Mouse (Mus musculus): ENCODE results near the gene Hoxa11.

DNA sequence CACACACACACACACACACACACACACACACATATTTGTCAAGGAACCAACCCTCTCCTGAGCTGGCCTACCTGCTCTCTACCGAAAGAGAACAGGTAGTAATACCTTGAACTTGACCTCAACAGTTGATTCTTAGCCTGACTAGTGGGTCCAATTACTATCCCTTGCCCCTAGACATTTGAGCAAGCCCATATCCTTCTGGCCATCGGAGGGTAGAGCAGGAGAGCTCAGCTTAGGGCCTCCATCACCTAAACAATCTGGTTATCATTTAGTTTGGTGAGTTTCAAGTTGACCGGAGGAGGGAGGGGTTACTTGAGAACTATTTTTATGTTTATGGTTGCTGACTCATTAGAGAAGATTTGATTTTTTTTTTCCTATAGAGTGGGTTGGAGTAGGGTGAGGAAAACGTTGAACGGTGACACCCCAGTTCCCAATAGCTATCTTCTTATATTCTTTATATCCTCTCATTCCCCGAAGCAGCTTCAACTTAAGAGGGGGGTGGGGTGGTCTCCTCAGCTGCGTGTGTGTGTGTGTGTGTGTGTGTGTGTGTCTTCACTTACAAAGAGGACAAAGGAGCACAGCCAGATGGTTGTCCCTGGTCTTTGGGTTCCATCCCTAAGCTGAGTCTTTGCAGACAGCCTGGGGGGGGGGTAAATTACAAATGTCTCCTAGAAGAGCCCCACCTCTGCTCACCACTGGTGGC, 5.7 kb upstream of the Hoxa11 start:
- no peak for TF ChIP-seq CTCF (conservative IDR thresholded peaks at IDR 0.05; ENCODE audit: low read length)
- TF ChIP-seq NANOG (IDR thresholded peaks at IDR 0.05; ENCODE audit: borderline replicate concordance, low read length): no peak

Data from E14TG2a.4 (cell line).